Mouse (Mus musculus) thymus, adult 18-20 months (tissue): ENCODE measurements at regions not wholly inside any gene's neighbourhood (a gene's known extent, or its start where the extent isn't known, plus 50 kb on each side); places are given as distances from the start of the nearest gene placed in this dataset.

Experiments used
- DNase-seq, 2 experiments: peaks; one replicate each; pipeline ENCODE4 v3.0.0; 2022; ENCODE audit warnings: mixed read lengths in 2 of 2

GRCm38 (mm10) chr4:33595763-33596162 is 285.7 kb downstream of the Rngtt start:
- DNase-seq, result no peak

DNA sequence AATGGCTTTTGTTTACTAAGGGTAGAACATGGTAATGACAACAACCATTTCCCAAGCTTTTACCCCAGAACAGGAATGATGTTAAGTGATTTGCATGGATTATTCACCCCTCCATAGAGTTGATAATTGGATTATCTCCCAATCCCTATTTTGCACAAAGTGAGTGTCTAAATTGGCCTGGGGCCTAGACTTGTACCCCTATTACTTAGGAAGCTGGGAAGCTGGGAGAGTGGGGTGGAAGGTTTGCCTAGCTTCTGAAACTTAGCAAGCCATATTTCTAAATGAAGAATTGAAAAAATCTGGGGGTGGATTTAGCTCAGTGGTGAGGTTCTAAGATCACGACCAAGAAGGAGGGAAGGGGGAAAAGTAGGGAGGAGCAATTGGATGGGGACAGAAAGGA is 289.9 kb downstream of the Rngtt start:
- DNase-seq, result no peak

- DNase-seq, result no peak
Measured at GRCm38 (mm10) chr4:33600805-33601204, 290.7 kb downstream of the Rngtt start.

GRCm38 (mm10) chr4:33604636-33605035 is 294.5 kb downstream of the Rngtt start:
- no peak for DNase-seq

DNA sequence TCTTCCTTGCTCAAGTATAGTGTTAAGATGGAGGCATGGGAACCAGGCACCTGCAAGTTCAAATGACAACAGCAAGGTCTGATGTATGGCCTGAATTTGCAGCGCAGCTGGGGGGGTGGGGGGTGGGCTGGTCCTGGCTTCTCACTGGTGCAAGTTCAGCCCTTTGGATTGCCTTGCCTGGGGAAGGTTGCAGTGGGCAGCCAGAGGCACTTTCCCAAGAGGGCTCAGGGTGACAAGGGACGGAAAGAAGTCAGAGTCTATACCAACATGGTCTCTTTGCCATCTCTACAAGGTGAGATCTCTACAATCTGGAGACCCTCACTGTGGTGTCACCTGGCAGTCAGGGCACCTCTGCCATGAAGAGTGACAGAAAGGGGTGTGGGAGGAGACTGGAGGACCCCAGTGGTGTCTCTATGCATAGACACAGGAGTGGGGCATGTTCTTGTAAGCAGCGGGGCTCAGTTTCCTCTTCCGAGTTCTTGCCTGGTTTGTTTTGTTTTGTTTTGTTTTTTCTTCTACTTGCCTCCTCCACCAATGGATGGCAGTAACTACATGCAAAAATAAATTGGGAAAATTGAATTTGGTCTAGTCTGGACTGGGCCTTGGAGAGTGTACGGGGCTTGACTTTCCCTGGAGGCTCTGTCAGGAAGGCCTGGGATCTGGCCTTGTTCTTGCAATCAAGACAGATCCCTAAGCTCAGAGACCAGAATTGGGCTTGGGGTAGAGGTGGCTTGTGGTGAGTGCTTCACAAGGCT is 284.4 kb upstream of the Cnr1 start:
- no peak for DNase-seq

- no peak for DNase-seq
Measured at GRCm38 (mm10) chr4:33640576-33641255, 283.7 kb upstream of the Cnr1 start.

DNA sequence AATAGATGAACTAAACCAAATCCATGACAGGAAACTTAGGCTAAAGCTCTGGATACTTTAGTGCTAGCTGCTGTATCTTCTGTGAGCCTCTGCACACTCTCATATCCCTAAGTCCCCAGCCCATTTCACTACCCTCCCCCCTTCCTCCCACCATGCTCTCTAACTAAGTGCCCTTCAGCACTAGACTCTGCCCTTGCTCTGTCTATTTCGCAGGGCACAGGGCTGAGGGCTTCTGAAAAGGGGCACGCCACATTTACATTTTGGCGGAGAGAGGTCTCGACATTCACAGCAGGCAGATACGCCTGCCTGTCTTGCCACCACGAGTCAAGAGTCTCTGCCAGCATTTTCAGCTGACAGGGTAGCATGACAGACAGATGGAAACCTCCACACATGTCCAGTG is 282.5 kb upstream of the Cnr1 start:
- no peak for DNase-seq

DNA sequence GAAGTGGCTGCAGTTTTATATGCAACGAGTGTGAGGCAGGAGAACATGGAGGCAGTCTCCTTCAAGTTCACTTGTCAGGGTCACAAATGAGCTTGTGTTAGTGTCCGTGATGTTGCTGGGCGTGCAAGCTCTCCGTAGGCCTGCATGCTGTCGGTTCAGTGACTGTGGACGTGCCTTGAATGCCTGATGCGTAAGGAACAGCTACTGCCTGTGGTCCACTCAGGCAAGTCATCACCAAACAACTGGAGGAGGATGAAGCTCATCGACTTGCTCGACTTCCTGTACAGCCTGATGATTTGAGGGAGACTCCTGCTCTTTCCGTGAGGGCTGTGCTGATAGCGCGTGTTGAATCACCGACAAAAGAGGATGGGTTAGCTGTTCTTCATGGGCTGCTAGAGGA is 281.9 kb upstream of the Cnr1 start:
- DNase-seq, result no peak

- DNase-seq, result no peak
Measured at GRCm38 (mm10) chr4:33645217-33645616, 279.2 kb upstream of the Cnr1 start.

DNA sequence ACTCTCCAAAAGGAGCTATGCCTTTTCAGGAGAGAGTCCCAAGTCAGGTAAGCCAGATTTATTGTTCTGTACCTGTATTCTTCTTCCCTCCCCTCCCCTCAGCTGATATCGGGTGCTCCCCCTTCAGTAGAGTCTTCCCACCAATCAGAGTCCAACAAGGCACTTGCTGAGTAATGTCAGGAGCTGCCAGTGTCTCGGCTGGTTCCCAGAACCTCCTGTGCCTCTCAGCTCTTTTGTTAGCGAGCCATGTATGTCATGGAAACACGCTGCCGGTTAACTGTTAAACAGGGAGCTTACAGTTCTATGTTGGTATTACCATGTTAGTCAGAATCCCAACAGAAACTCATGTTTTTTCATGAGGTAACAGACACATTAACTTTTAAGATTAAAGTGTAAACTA is 273.1 kb upstream of the Cnr1 start:
- no peak for DNase-seq

DNA sequence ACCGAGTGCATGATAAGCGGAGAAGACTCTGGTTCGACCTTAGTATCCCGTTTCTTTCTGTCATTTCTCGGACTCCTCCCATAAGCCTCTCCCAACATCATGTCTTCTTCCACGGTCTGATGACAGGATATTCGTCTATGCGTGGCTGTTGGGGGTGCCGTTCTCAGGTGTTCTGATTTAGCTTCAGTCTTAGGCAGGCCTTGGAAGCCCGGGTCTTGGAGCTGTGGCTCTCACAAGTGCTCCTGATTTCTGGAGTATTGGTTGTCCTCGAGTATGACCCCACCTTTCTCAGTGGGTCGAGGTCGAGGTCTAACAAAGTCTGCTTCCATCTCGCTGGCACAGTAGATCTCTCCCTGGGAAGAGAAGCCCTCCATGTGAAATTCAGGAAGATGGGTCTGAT is 264.6 kb upstream of the Cnr1 start:
- no peak for DNase-seq

DNA sequence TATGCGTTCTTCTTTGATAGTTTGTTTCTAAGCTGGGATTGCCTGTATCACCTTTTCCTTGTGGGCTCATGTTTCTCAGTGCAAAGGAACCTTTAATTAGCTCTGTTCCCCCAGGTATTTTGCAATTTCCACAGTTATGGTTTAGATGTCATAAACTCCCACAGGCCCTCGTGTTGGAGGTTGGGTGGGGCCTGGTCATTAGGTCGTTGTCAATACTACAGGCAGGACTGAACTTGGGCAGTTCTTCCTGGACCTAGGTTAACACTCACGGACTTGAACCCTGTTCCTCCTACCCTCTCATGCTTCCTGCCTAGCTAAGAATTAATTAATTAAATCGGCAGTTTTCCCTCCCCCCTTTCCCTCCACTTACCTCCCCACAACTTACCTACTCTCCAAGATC is 263.8 kb upstream of the Cnr1 start:
- DNase-seq, result no peak

DNA sequence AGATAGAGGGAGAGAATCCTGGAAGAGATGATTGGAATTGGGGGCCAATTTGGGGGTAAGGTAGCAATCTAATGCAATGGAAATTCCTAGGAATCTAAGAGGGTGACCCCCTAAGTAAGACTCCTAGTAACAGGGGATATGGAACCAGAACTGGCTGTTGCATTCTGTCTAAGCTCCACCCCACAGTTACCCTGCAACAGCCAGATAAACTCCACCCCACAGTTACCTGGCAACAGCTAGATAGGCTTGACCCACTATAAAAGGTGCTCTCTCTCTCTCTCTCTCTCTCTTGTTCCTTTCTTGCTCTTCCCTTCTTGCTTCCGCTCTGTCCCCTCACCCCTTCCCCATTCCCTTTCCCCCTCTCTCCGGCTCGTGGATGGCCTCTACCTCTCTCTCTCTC is 262.5 kb upstream of the Cnr1 start:
- no peak for DNase-seq

GRCm38 (mm10) chr4:33662965-33663364 is 261.4 kb upstream of the Cnr1 start:
- DNase-seq, result no peak

DNA sequence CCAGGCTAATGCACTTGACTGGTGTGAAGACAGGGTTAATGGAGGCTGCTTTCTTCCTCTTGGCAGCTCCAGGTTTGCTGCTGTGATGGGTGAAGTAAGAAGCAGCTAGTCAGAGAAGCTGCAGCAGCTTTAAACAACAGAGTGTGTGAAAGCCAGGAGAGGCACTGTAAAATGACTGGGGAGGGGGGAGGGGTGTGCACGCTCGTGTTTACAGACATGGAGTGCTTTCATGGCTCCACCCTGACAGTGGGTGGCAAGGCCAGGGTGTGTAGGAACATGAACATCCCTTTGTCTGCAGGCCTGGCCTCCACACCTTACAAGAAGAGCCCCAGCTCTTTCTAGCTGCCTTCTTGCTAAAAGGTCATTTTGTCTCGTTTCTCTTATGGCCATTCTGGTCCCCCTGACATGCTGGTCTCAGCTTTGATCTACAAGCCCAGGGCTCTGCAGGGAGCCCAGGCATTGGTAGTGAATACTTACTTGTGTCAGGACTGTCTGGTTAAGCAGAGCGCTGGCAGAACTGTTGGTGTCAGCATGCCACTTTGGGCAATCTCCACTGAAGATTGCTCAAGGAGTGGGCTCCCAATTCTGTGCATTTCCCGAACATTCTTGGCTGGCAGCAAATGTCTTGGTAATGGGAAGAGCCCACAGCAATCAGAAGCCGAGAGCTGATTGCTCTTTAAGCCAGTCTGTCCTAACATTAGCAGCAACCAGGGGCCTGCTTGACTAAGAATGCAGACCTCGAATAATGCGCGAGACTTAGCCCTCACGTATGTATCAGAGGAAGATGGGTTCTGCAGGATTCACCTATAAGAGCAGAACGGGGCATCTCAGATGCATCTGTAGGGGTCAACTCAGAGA is 260.5 kb upstream of the Cnr1 start:
- no peak for DNase-seq

GRCm38 (mm10) chr4:33664474-33664822 is 259.9 kb upstream of the Cnr1 start:
- no peak for DNase-seq

DNA sequence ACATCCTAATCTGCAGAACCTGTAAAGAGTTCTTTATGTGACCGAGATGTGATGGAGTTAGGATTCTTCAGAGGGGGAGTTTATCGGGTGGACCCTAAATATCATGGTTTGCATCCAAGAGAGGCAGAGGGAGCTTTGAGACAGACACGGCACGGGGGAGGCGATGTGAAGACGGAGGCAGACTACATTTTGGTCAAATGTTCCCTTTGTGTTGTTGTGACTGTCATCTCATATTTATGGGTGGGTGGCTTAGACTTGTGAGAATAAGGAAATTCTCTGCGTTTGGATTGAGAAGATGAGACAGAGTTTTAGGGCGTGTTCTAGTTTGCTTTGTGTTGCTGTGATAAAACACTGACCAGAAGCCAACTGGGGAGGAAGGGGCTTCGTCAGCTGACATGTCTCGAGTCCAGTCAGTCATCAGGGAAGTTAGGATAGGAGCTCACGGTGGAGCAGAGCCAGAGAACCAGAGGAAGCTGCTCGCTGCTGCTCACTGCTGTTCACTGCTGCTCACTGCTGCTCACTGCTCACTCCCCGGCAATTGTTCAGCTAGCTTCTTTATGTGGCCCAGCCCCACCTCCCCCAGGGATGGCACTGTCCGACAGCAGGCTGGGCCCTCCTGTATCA is 259.0 kb upstream of the Cnr1 start:
- no peak for DNase-seq

DNA sequence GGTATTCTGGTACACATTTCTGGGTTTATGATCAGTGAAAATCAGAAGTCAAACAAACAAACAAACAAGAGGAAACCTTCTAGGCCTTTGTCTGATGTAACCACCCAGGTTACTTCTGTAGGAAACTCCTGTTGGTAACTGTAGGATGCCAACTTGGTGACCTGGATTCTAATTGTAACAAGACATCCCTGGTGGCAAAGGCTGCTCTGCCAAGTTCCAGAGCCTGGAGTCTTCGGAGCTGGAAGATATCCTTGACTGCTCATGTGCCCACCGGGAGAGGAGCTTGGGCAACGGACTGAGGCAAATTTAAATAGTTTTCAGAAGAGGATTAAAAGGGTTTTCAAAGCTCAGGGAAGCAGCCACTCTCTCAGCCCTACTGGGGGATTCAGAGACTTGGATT is 256.0 kb upstream of the Cnr1 start:
- DNase-seq, result no peak

DNA sequence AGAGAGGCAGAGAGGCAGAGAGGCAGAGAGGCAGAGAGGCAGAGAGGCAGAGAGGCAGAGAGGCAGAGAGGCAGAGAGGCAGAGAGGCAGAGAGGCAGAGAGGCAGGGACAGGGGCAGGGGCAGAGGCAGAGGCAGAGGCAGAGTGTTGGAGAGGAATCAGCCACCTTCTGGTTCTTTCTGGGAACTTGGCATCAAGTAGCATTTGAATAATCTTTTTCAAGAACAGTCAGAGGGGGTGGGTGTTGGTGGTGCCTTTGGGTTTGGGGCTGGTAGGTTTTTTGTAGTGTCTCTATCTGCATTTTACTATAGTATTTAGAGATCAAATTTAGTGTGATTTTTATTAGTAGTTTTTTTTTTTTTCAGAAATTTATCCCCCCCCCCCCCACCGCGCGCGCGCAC is 249.3 kb upstream of the Cnr1 start:
- DNase-seq, result no peak

- no peak for DNase-seq
Measured at GRCm38 (mm10) chr4:33679351-33679750, 245.0 kb upstream of the Cnr1 start.

DNA sequence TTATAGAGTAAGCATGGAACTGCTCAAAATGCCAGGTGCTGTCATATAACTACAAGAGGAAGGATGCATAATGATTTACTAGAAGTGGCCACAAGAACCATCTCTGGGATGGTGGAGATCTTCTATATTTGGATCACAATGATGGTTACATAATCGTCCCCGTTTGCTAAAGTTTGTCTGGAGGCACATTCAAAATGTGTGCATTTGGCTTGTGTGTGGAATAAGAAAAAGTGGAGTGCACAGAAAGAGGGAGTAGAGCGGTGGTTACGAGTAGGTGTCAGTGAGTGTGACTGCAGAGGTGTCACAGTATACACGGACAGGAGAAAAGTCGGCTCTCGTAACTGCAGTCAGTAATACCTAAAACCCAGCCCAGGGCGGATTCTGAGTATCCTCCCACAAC is 238.3 kb upstream of the Cnr1 start:
- DNase-seq, result no peak

- no peak for DNase-seq
Measured at GRCm38 (mm10) chr4:33687434-33687833, 237.0 kb upstream of the Cnr1 start.

DNA sequence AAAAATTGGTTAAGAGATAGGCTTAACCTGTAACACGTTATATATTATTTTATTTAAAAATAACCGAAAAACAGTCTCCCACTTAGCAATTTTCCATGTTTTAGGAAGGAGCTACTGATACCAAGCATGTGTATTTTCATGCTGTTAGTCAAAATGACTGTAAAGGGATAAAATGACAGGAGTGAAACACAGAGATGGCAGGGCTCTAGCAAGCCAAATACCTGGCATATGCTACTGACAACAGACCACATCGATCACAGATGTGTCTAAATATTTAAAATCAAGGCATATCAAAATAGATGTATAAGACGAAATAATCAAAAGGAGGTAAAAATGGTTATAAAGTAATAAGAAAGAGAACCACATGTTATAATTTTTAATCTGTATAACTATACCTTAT is 231.0 kb upstream of the Cnr1 start:
- no peak for DNase-seq
